ENCODE assay signal across 7 mouse cellular contexts in genomic region chr11:69110319-69111046, GRCm38 (mm10). TPM values are rescaled to one million over a fixed set of nuclear protein-coding genes. Genes with fewer than 3 reads are reported as not detected.
DNase-seq lines count a peak whose midpoint lies in the region; ATAC-seq lines count a peak whose summit lies in the region.

No protein-coding gene starts in this region.

- DNase-seq in adrenal gland, adult 2 months = peak; percentile 93
- peak; percentile 91 for DNase-seq in embryo, embryonic 11 days
- DNase-seq in gastrocnemius, postnatal 4 days (ENCODE audit: low spot score in 2 of 2) = peak; percentile 92 to 94
- DNase-seq in spleen, adult 12 weeks (ENCODE audit: low spot score) = peak; percentile 87

- H3K4me3 ChIP-seq in intestine, embryonic 16.5 days (ENCODE audit: low read length) = peak overlapping the region; percentile 55
- peak overlapping the region; percentile 50 for H3K4me3 ChIP-seq in limb, embryonic 12.5 days (replicated peaks)
- peak overlapping the region; percentile 48 for H3K4me3 ChIP-seq in midbrain, embryonic 13.5 days (replicated peaks)

- H3K36me3 ChIP-seq in intestine, embryonic 16.5 days (ENCODE audit: control insufficient read depth, insufficient read depth, low read length) = peaks cover 27% of the 10 kb centered on the region
- peaks cover 41% of the 10 kb centered on the region for H3K36me3 ChIP-seq in limb, embryonic 12.5 days
- H3K36me3 ChIP-seq in midbrain, embryonic 13.5 days = peaks cover 41% of the 10 kb centered on the region

- no peaks in the 10 kb centered on the region for H3K9me3 ChIP-seq in intestine, embryonic 16.5 days (ENCODE audit: control insufficient read depth, low read length)
- no peaks in the 10 kb centered on the region for H3K9me3 ChIP-seq in limb, embryonic 12.5 days
- H3K9me3 ChIP-seq in midbrain, embryonic 13.5 days = no peaks in the 10 kb centered on the region

- H3K27ac ChIP-seq in intestine, embryonic 16.5 days (ENCODE audit: low read length) = 0 out of 2 replicates have a peak overlapping the region, but pooled peaks have one; percentile 46
- peak overlapping the region; percentile 25; the same call in 1 of the 2 replicates for H3K27ac ChIP-seq in limb, embryonic 12.5 days
- H3K27ac ChIP-seq in midbrain, embryonic 13.5 days = no peak overlapping the region

- H3K4me2 ChIP-seq in intestine, embryonic 16.5 days (ENCODE audit: low read depth, low read length) = peak overlapping the region; percentile 70
- peak overlapping the region; percentile 57 for H3K4me2 ChIP-seq in limb, embryonic 12.5 days
- H3K4me2 ChIP-seq in midbrain, embryonic 13.5 days (replicated peaks) = peak overlapping the region; percentile 55

- peaks cover 8% of the 10 kb centered on the region for H3K4me1 ChIP-seq in intestine, embryonic 16.5 days (ENCODE audit: control insufficient read depth, insufficient read depth, low read length)
- 0 out of 2 replicates have a peak, but pooled peaks cover 3% of the 10 kb centered on the region for H3K4me1 ChIP-seq in limb, embryonic 12.5 days (replicated peaks)
- H3K4me1 ChIP-seq in midbrain, embryonic 13.5 days (replicated peaks) = peaks cover 14% of the 10 kb centered on the region; the same call in 1 of the 2 replicates

- H3K9ac ChIP-seq in intestine, embryonic 16.5 days (ENCODE audit: low read depth, low read length) = peak overlapping the region; percentile 52; the same call in 1 of the 2 replicates
- peak overlapping the region; percentile 57 for H3K9ac ChIP-seq in limb, embryonic 12.5 days (replicated peaks)
- peak overlapping the region; percentile 28 for H3K9ac ChIP-seq in midbrain, embryonic 13.5 days (replicated peaks)

- 2% methylated on average over 30 of the region's 30 CpGs for WGBS in intestine, embryonic 16.5 days
- WGBS in limb, embryonic 12.5 days = 1% methylated on average over 30 of the region's 30 CpGs
- under 1% methylated on average over 30 of the region's 30 CpGs for WGBS in midbrain, embryonic 13.5 days

- no peaks in the 10 kb centered on the region for H3K27me3 ChIP-seq in intestine, embryonic 16.5 days (replicated peaks; ENCODE audit: control insufficient read depth, insufficient read depth, low read length)
- H3K27me3 ChIP-seq in limb, embryonic 12.5 days = peaks cover 8% of the 10 kb centered on the region
- H3K27me3 ChIP-seq in midbrain, embryonic 13.5 days = peaks cover 20% of the 10 kb centered on the region

- peak; percentile 74 for ATAC-seq in intestine, embryonic 16.5 days
- peak; percentile 44; the same call in 1 of the 2 replicates for ATAC-seq in limb, embryonic 12.5 days (ENCODE audit: insufficient number of reproducible peaks, insufficient read depth, low FRiP score, low TSS enrichment, low read depth)
- ATAC-seq in midbrain, embryonic 13.5 days = peak; percentile 71

RNA-seq across cellular contexts. Expression of gene Hes7, which starts 9.7 kb away (rescaled TPM):
- not detected for total RNA-seq in adrenal gland, adult 2 months (2021)
- 1.3 and 1.6 TPM in 2 replicates for polyA plus RNA-seq in adrenal gland, adult 2 months (2012; rRNA removed)
- total RNA-seq in gastrocnemius, postnatal 4 days (2021) = under 1 TPM; 0.34 to 0.54 TPM
- polyA plus RNA-seq in intestine, embryonic 16.5 days (2015; fragmentation: Nextera tagmentation; extraction: Ambion mirVana) = 0.29 and 0.33 TPM in 2 replicates
- polyA plus RNA-seq in limb, embryonic 12.5 days (2016; fragmentation: Nextera tagmentation; extraction: Ambion mirVana) = 0.56 and 0.74 TPM in 2 replicates
- polyA plus RNA-seq in midbrain, embryonic 13.5 days (2015; fragmentation: Nextera tagmentation; extraction: Ambion mirVana) = 0.10 and 0.26 TPM in 2 replicates

RNA-seq across cellular contexts. Expression of gene 9130213A22Rik, which starts 11.9 kb away (rescaled TPM):
- under 1 TPM; 0.59 to 0.78 TPM for total RNA-seq in adrenal gland, adult 2 months (2021)
- polyA plus RNA-seq in adrenal gland, adult 2 months (2012; rRNA removed) = 2.3 and 3.0 TPM in 2 replicates
- under 1 TPM; 0.29 to 0.56 TPM for total RNA-seq in gastrocnemius, postnatal 4 days (2021)
- polyA plus RNA-seq in intestine, embryonic 16.5 days (2015; fragmentation: Nextera tagmentation; extraction: Ambion mirVana) = 0.11 and 0.29 TPM in 2 replicates
- 0.22 and 0.76 TPM in 2 replicates for polyA plus RNA-seq in limb, embryonic 12.5 days (2016; fragmentation: Nextera tagmentation; extraction: Ambion mirVana)
- 0.28 TPM in 1 of 2 replicates, not detected in the other for polyA plus RNA-seq in midbrain, embryonic 13.5 days (2015; fragmentation: Nextera tagmentation; extraction: Ambion mirVana)

RNA-seq across cellular contexts. Expression of gene Aloxe3, which starts 15.2 kb away (rescaled TPM):
- total RNA-seq in adrenal gland, adult 2 months (2021) = 1 to 10 TPM in 1 of 2 experiments, under 1 TPM in 1; 0.79 to 1.0 TPM
- polyA plus RNA-seq in adrenal gland, adult 2 months (2012; rRNA removed) = 1.4 and 2.5 TPM in 2 replicates
- under 1 TPM in 1 of 2 experiments, not detected in 1; 0.23 TPM for total RNA-seq in gastrocnemius, postnatal 4 days (2021)
- polyA plus RNA-seq in intestine, embryonic 16.5 days (2015; fragmentation: Nextera tagmentation; extraction: Ambion mirVana) = 0.31 and 0.45 TPM in 2 replicates
- 0.58 and 0.77 TPM in 2 replicates for polyA plus RNA-seq in limb, embryonic 12.5 days (2016; fragmentation: Nextera tagmentation; extraction: Ambion mirVana)
- 0.39 and 0.43 TPM in 2 replicates for polyA plus RNA-seq in midbrain, embryonic 13.5 days (2015; fragmentation: Nextera tagmentation; extraction: Ambion mirVana)

RNA-seq across cellular contexts. Expression of gene Per1, which starts 15.5 kb away (rescaled TPM):
- 10 to 100 TPM; 55.0 to 75.9 TPM for total RNA-seq in adrenal gland, adult 2 months (2021)
- 41.3 and 76.1 TPM in 2 replicates for polyA plus RNA-seq in adrenal gland, adult 2 months (2012; rRNA removed)
- total RNA-seq in gastrocnemius, postnatal 4 days (2021) = 10 to 100 TPM; 32.1 to 49.3 TPM
- polyA plus RNA-seq in intestine, embryonic 16.5 days (2015; fragmentation: Nextera tagmentation; extraction: Ambion mirVana) = 13.6 and 13.7 TPM in 2 replicates
- polyA plus RNA-seq in limb, embryonic 12.5 days (2016; fragmentation: Nextera tagmentation; extraction: Ambion mirVana) = 7.2 and 10.4 TPM in 2 replicates
- polyA plus RNA-seq in midbrain, embryonic 13.5 days (2015; fragmentation: Nextera tagmentation; extraction: Ambion mirVana) = 8.6 and 10.5 TPM in 2 replicates

RNA-seq across cellular contexts. Expression of gene Vamp2, which starts 22.2 kb away (rescaled TPM):
- total RNA-seq in adrenal gland, adult 2 months (2021) = 100 to 1,000 TPM; 104 to 130 TPM
- polyA plus RNA-seq in adrenal gland, adult 2 months (2012; rRNA removed) = 425 and 479 TPM in 2 replicates
- 10 to 100 TPM; 61.1 to 70.4 TPM for total RNA-seq in gastrocnemius, postnatal 4 days (2021)
- 65.8 TPM in 2 replicates for polyA plus RNA-seq in intestine, embryonic 16.5 days (2015; fragmentation: Nextera tagmentation; extraction: Ambion mirVana)
- polyA plus RNA-seq in limb, embryonic 12.5 days (2016; fragmentation: Nextera tagmentation; extraction: Ambion mirVana) = 68.0 and 79.5 TPM in 2 replicates
- polyA plus RNA-seq in midbrain, embryonic 13.5 days (2015; fragmentation: Nextera tagmentation; extraction: Ambion mirVana) = 175 and 188 TPM in 2 replicates
